Mouse (Mus musculus) heart, embryonic 15.5 days (tissue): ENCODE data around the gene Zfp879. TPM values are rescaled to one million over a fixed set of nuclear protein-coding genes. Genes with fewer than 3 reads are reported as not detected.

ENCODE experiments used
- ATAC-seq: fragments of 200-750 bp; cut with Nextera tagmentation; replicated peaks from 2 replicates; pipeline ENCODE4 v1.8.0; 2017; ENCODE audit warnings: low read depth, moderate TSS enrichment; ENCODE audit not compliant: insufficient number of reproducible peaks, insufficient read depth, low FRiP score
- H3K27ac ChIP-seq: fragments of 300-500 bp; sonication (generic); 2 replicates; pipeline ENCODE4 v1.5.1; 2015; ENCODE audit warnings: mild to moderate bottlenecking, inconsistent platforms
- H3K27me3 ChIP-seq: fragments of 300-500 bp; sonication (generic); 2 replicates; pipeline ENCODE4 v1.6.1; 2015; ENCODE audit warnings: inconsistent platforms
- H3K36me3 ChIP-seq: fragments of 300-500 bp; sonication (generic); 2 replicates; pipeline ENCODE4 v1.6.1; 2015; ENCODE audit warnings: mild to moderate bottlenecking, inconsistent platforms
- H3K4me1 ChIP-seq: fragments of 300-500 bp; sonication (generic); replicated peaks from 2 replicates; pipeline ENCODE4 v1.6.1; 2015; ENCODE audit warnings: inconsistent platforms
- H3K4me2 ChIP-seq: fragments of 300-500 bp; sonication (generic); 2 replicates; pipeline ENCODE4 v1.6.1; 2015; ENCODE audit warnings: inconsistent platforms, mild to moderate bottlenecking, moderate library complexity
- H3K4me3 ChIP-seq: fragments of 300-500 bp; sonication (generic); 2 replicates; pipeline ENCODE4 v1.5.1; 2015; ENCODE audit warnings: mild to moderate bottlenecking, inconsistent platforms
- H3K9ac ChIP-seq: fragments of 300-500 bp; sonication (generic); 2 replicates; pipeline ENCODE4 v1.6.1; 2015; ENCODE audit warnings: mild to moderate bottlenecking, inconsistent platforms
- H3K9me3 ChIP-seq: fragments of 300-500 bp; sonication (generic); replicated peaks from 2 replicates; pipeline ENCODE4 v1.6.1; 2016; ENCODE audit warnings: inconsistent platforms
- WGBS: fragments of 180-500 bp; shearing (Covaris S2); methylation state at CpG from one replicate; pipeline ENCODE4 v1.1.7; 2015; ENCODE audit warnings: mixed read lengths; 5-methylcytosine and 5-hydroxymethylcytosine counted together
- polyA plus RNA-seq: library from polyadenylated mRNA; unstranded; fragments of >200 nt; fragmentation: Nextera tagmentation; extraction: Ambion mirVana; gene quantifications from 2 replicates; pipeline ENCODE4 v1.2.1, GENCODE M21; 2015

Zfp879 gene
- polyA plus RNA-seq: 0.40 and 0.49 TPM in 2 replicates

DNA sequence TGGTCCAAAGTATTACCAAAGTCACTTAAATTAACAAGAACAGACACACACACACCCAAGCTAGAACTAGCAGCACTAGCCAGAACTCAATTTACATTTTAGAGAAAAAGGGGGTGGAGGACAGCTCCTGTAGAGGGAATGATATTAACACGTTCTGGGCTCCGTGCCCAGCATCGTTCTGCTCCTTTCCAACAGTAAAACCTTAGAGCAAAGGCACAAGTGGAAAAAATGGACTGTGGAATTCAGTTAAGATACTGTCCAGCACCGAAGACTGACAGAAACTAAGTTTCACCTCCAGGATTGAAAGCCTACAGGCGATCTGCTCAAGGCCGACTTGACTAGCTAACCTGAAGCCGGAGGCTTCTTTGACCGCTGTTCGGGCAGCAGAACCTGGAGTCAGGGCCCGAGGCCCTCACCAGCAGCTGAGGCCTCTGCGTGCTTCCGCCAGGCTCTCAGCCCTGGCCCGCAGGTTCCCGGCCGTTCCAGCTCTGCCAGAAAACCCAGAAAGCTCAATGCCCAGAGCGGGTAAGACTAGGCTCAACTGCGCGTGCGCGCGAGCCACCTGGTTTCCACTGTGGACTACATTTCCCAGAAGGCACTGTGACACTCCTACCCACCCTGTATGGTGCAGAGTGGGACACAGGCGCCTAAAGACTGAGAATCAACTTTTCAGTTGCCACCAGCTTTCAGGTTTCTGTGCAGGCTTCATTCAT is at the start of gene Zfp879:
Gene Zfp879, minus strand, starts transcription at position 530 of the 713 bp plus-strand sequence.
- Histone ChIP-seq H3K4me1 (peaks cover 11% of the 10 kb centered on the region), H3K27ac (peak within 1 kb of the TSS; percentile 85), H3K4me3 (peak within 1 kb of the TSS; percentile 44), H3K36me3 (no peaks in the 10 kb centered on the region), H3K9me3 (no peaks in the 10 kb centered on the region), H3K9ac (peak within 1 kb of the TSS; percentile 55), H3K27me3 (no peaks in the 10 kb centered on the region), H3K4me2 (peak within 1 kb of the TSS; percentile 67)
- WGBS: 11% methylated on average over 22 of the region's 22 CpGs
- peak; percentile 90 for ATAC-seq

DNA sequence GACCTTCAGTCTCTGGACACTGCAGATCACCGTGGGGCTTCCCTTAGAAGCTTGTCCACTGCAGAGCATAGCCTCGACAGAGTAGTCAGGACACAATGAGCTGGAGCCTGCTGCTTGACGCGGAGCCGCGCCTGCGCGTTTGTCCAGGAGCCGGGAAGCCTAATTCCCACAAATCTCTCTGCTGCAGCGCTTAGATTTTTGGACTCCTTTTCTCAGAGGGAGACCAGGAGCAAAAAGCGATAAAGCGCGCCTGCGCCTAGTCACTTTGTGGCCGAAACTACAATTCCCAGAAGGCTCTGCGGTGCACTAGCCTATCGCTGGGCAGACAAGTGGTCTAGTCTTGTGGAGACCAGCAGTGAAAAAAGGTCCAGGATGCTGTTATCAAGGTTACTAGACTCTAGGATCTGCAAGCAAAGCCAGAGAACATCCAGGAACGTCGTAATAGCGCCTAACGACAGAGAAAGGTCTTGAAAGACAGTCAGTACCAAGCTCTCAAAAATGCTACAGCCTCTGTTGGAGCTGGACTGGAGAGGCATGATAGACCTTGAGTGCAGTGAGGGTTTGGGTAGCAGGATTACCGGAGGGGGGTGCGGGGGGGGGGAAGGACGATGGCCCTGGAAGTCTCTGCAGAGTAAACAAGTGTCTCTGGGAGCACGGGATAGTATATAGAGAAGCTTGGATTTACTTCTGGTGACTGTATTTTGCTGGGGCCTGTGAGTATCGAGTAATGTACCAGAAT is 46.2 kb upstream of the Zfp879 start, which contains the start of gene Zfp454:
Gene Zfp454, minus strand, starts transcription at position 262 of the 739 bp plus-strand sequence.
- 6% methylated on average over 26 of the region's 26 CpGs for WGBS
- Histone ChIP-seq H3K36me3 (no peaks in the 10 kb centered on the region), H3K9ac (peak within 1 kb of the TSS; percentile 51), H3K4me1 (peaks cover 10% of the 10 kb centered on the region; the same call in 1 of the 2 replicates), H3K27ac (peak within 1 kb of the TSS; percentile 57), H3K27me3 (no peaks in the 10 kb centered on the region), H3K9me3 (no peaks in the 10 kb centered on the region), H3K4me3 (peak within 1 kb of the TSS; percentile 54), H3K4me2 (peak within 1 kb of the TSS; percentile 77)
- peak; percentile 90 for ATAC-seq

DNA sequence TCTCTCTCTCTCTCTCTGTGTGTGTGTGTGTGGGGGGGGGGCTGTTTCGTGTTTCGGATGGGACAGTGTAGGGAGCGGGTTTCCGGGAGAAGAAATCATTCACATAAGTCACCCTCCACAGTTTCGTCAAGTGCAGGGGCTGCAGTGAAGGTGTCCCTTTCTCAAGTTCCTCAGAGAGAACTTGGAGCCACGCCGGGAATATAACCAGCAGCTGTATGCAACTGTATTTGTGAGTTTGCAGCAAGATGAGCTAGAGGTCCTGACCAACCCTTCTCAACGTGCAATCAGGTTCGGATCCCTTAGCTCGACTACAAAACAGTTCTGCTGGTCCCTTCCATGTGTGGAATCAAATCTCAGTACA is 45.6 kb upstream of the Zfp879 start:
- H3K9me3 ChIP-seq: no peaks in the 10 kb centered on the region
- 22% methylated on average over 10 of the region's 10 CpGs for WGBS
- H3K4me3 ChIP-seq: peak overlapping the region; percentile 54
- H3K4me1 ChIP-seq: peaks cover 10% of the 10 kb centered on the region; the same call in 1 of the 2 replicates
- peak overlapping the region; percentile 77 for H3K4me2 ChIP-seq
- H3K27ac ChIP-seq: peak overlapping the region; percentile 57
- no peaks in the 10 kb centered on the region for H3K27me3 ChIP-seq
- 0 out of 2 replicates have a peak, but pooled peaks have one; percentile 16 for ATAC-seq
- H3K36me3 ChIP-seq: no peaks in the 10 kb centered on the region
- peak overlapping the region; percentile 51 for H3K9ac ChIP-seq

DNA sequence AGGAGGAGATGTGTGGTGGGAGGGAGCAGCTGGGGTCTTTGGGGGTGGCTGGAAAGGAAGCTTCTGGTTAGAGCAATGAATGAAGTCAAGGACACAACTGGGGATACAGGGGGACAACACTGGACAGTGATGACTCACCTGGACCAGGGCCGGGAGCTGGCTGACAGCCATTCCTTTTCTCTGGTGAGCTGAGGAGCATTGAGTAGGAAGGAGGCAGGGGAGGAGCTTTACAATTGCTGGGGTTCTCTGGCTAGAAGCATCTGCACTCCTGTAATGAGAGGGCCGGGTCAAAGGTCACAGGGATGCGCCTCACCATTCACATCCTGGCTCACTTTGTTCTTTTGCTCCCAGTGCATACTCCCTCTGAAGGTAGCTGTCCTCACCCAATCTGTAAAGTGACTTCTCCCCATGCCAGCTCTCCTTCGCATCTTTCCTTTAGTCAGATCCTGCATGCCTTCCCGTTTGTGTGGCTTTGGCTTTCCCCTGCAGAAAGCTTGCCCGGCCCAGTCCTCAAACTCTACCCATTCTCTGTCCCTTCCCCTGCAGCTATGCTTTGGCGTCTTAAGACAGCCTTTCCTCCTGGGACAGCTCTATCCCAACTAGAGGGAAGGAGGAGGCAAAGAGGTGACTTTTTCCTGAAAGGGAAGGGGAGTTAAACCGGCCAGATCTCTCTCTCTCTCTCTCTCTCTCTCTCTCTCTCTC is 45.0 kb upstream of the Zfp879 start:
- H3K27ac ChIP-seq: no peak overlapping the region
- WGBS: 56% methylated on average over 8 of the region's 8 CpGs
- no peak for ATAC-seq

DNA sequence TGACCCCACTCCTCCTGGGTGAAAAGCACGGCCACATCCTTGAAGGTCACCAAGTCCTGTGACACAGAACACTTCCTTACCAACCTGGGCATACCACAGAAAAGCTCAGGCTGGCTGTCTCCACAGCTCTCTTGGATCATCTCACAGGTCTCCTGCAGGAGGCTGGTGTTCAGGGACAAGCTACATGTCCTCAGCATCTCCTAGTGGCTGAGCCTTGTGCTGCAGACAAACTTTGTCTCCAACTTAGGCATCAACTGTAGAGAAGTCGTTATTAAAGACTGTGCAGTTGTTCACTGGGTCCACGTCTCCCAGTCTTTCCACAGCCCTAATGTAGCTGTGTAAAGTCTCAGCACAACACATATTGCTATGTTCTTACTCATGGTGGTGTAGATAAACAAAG is 42.4 kb upstream of the Zfp879 start:
- no peak for ATAC-seq
- H3K9ac ChIP-seq: no peak overlapping the region
- no peak overlapping the region for H3K4me2 ChIP-seq
- H3K27me3 ChIP-seq: no peaks in the 10 kb centered on the region
- no peak overlapping the region for H3K27ac ChIP-seq
- H3K36me3 ChIP-seq: peaks cover 3% of the 10 kb centered on the region; the same call in 1 of the 2 replicates
- peaks cover 10% of the 10 kb centered on the region; the same call in 1 of the 2 replicates for H3K4me1 ChIP-seq
- 72% methylated on average over 3 of the region's 3 CpGs for WGBS
- no peak overlapping the region for H3K4me3 ChIP-seq
- no peaks in the 10 kb centered on the region for H3K9me3 ChIP-seq

More for the DNA sequence above, 45.0 kb upstream of the Zfp879 start:
- peak overlapping the region; percentile 54 for H3K4me3 ChIP-seq
- H3K27me3 ChIP-seq: no peaks in the 10 kb centered on the region
- no peaks in the 10 kb centered on the region for H3K36me3 ChIP-seq
- peak overlapping the region; percentile 77 for H3K4me2 ChIP-seq
- no peak overlapping the region for H3K9ac ChIP-seq
- H3K4me1 ChIP-seq: peaks cover 10% of the 10 kb centered on the region; the same call in 1 of the 2 replicates
- H3K9me3 ChIP-seq: no peaks in the 10 kb centered on the region

DNA sequence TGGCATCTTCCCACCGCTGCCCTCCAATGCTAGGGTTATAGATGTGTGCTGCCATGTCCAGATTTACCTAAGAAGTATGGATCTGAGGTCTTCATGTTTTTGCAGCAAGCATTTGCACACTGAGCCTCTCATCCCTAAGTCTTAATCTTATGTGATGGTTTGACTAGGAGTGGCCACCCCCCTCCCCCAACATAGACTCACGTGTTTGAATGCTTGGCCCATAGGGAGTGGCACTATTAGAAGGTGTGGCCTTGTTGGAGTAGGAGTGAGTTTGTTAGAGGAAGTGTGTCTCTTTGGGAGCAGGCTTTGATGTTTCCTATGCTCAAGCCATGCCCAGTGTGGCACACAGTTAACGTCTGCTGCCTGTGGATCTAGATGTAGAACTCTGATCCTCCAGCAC is 37.3 kb upstream of the Zfp879 start:
- Histone ChIP-seq H3K9me3 (no peaks in the 10 kb centered on the region; the same call in 1 of the 2 replicates), H3K4me2 (no peak overlapping the region), H3K9ac (no peak overlapping the region), H3K4me1 (no peaks in the 10 kb centered on the region), H3K27ac (no peak overlapping the region), H3K27me3 (no peaks in the 10 kb centered on the region), H3K4me3 (no peak overlapping the region), H3K36me3 (peaks cover 42% of the 10 kb centered on the region)
- ATAC-seq: no peak
- WGBS: 88% methylated on average over 3 of the region's 3 CpGs

DNA sequence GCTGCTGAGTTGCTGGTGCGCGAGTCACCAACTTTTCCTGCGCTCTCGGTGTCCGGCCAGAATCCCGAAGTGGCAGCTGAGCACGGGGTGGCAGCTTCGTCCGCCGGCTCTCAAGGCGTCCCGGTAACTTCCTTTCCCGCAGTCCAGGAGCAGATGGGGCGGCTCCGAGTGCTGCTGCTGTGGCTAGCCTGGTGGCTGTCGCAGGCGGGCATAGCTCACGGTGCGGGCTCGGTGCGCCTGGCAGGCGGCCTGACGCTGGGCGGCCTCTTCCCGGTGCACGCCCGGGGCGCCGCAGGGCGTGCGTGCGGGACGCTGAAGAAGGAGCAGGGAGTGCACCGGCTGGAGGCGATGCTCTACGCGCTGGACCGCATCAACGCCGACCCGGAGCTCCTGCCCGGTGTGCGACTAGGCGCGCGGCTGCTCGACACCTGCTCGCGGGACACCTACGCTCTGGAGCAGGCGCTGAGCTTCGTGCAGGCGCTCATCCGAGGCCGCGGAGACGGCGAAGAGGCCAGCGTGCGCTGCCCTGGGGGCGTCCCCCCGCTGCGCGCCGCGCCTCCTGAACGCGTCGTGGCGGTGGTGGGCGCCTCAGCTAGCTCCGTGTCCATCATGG is 9.7 kb upstream of the Zfp879 start:
- Histone ChIP-seq H3K27me3 (peaks cover 61% of the 10 kb centered on the region), H3K4me1 (peaks cover 25% of the 10 kb centered on the region), H3K9ac (peak overlapping the region; percentile 15; the same call in 1 of the 2 replicates), H3K36me3 (no peaks in the 10 kb centered on the region), H3K27ac (no peak overlapping the region), H3K4me3 (peak overlapping the region; percentile 51), H3K4me2 (peak overlapping the region; percentile 90), H3K9me3 (no peaks in the 10 kb centered on the region)
- ATAC-seq: peak; percentile 50; the same call in 1 of the 2 replicates
- WGBS: under 1% methylated on average over 71 of the region's 72 CpGs

DNA sequence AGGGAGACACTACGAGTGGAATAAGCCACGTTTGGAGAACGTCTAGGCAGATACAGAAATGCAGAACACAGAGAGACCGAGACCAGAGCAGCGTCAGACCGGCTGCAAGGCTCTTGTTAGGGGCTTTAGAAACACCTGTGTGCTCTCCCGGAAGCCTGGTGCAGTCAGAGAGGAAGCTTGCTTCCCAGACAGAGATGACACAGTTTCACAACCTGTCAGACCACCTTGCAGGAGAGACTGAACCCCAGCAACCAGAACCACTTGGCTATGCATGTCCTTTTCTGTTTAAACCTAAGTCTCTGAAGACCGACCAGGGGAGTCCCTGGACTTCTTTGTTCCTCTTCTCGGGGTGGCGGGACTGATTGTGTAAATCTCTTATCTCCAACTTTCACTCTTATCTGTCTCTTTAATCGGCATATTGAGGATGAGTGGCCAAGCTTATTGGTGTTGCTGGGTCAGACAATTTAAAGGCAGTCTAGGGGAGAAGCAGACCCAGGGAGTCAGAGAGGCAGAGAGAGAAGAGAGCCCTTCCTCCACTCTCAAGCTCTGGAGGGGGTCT is 8.9 kb upstream of the Zfp879 start, which contains the start of gene Grm6:
Gene Grm6, plus strand, starts transcription at position 509 of the 559 bp plus-strand sequence.
- Histone ChIP-seq H3K36me3 (no peaks in the 10 kb centered on the region), H3K27me3 (peaks cover 61% of the 10 kb centered on the region), H3K27ac (no peak within 1 kb of the TSS), H3K9ac (peak within 1 kb of the TSS; percentile 15; the same call in 1 of the 2 replicates), H3K9me3 (no peaks in the 10 kb centered on the region), H3K4me1 (peaks cover 25% of the 10 kb centered on the region), H3K4me3 (peak within 1 kb of the TSS; percentile 51), H3K4me2 (peak within 1 kb of the TSS; percentile 90)
- no peak for ATAC-seq
- WGBS: 4% methylated on average over 11 of the region's 11 CpGs

DNA sequence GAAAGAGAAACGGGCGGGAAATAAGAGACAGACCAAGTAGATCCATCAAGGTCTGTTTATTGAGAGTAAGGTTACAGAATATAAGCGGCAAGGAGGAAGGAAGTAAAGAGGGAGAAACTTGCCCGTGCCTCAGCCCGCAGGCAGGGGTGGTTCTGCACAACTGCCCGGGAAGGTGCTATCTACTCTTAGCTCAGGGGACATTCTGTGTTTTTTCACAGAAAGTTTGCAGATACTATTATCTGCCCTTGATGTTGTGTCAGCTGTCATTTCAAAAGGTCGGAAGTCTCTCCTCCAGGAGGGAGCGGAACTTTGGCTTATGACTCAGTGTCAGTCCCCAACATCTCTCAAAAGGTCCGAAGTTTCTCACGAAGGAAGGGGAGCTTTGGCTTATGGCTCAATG is 8.0 kb upstream of the Zfp879 start:
- Histone ChIP-seq H3K27me3 (peaks cover 61% of the 10 kb centered on the region), H3K9ac (no peak overlapping the region), H3K4me3 (no peak overlapping the region), H3K36me3 (no peaks in the 10 kb centered on the region), H3K9me3 (no peaks in the 10 kb centered on the region), H3K27ac (no peak overlapping the region), H3K4me2 (peak overlapping the region; percentile 90; the same call in 1 of the 2 replicates), H3K4me1 (peaks cover 25% of the 10 kb centered on the region)
- ATAC-seq: no peak
- 3% methylated on average over 10 of the region's 10 CpGs for WGBS

DNA sequence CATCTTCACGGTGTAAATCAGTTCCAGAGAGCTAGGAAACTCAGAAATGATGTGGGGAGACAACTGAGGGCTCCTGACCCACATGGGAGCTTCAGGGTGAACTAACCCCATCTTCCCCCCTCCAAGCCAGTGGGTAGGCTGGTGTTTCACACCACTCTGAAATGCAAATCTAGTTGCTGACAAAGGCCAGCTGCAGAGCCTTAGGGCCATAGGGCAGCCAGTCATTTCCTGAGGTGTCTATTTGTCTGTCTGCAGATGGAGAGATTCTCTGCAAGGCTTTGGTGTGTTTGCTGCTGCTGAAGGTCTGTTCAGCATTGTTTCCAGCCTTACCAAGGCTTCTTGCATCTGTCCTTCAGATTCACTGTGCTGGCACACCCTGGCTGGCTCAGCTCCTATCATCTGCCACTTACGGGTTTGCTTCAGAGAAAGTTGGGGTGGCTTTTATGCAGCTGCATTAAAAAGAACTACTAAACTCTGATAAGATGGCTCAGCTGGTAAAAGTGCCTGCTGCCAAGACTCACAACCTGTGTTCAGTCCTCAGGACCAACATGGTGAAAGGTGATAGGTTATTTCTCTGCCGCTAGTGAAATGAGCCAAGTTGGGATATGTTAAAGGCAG is 7.3 kb upstream of the Zfp879 start:
- Histone ChIP-seq H3K9ac (no peak overlapping the region), H3K9me3 (no peaks in the 10 kb centered on the region), H3K4me2 (no peak overlapping the region), H3K27ac (no peak overlapping the region), H3K27me3 (peaks cover 61% of the 10 kb centered on the region), H3K4me3 (no peak overlapping the region), H3K36me3 (no peaks in the 10 kb centered on the region), H3K4me1 (peaks cover 25% of the 10 kb centered on the region)
- 27% methylated on average over 3 of the region's 3 CpGs for WGBS
- no peak for ATAC-seq
